Mouse (Mus musculus): ENCODE data around the gene Hhatl. TPM values are rescaled to one million over a fixed set of nuclear protein-coding genes. Genes with fewer than 3 reads are reported as not detected.

The Hhatl gene
- polyA plus RNA-seq, 1 experiment: 0.07 TPM

- Histone ChIP-seq H3K36me3 (ENCODE audit: control insufficient read depth, insufficient read depth) (peaks cover 42% of the 10 kb centered on the region), H3K79me2 (ENCODE audit: control insufficient read depth, insufficient read depth) (no peaks in the 10 kb centered on the region), H3ac (ENCODE audit: control insufficient read depth, insufficient read length, low read depth) (no peak overlapping the region), H3K4me3 (ENCODE audit: insufficient read depth, poor library complexity, severe bottlenecking) (no peak overlapping the region), H3K27me3 (ENCODE audit: control insufficient read depth, insufficient read depth, insufficient read length) (no peaks in the 10 kb centered on the region), H3K79me3 (ENCODE audit: low read depth) (no peaks in the 10 kb centered on the region)
- TF ChIP-seq USF1 (IDR thresholded peaks at IDR 0.05; ENCODE audit: low read depth) (no peak), FOSL1 (IDR thresholded peaks at IDR 0.05; ENCODE audit: insufficient read depth, low read length, poor library complexity, severe bottlenecking) (no peak), MYOD1 (IDR thresholded peaks at IDR 0.05; ENCODE audit: control insufficient read depth, insufficient read length, low read depth) (no peak), MYOG (IDR thresholded peaks at IDR 0.05; ENCODE audit: control insufficient read depth, extremely low read depth, insufficient read length) (no peak), MAX (IDR thresholded peaks at IDR 0.05) (no peak), CTCF (IDR thresholded peaks at IDR 0.05; ENCODE audit: control insufficient read depth, insufficient read depth, insufficient read length) (no peak), CEBPB (IDR thresholded peaks at IDR 0.05; ENCODE audit: low read depth) (no peak)
Observed at GRCm38 (mm10) chr9:121756785-121757184, 35.5 kb downstream of the Hhatl start.

- H3K36me3 ChIP-seq (ENCODE audit: control insufficient read depth, insufficient read depth): peaks cover 63% of the 10 kb centered on the region
- no peak for TF ChIP-seq MYOD1 (IDR thresholded peaks at IDR 0.05; ENCODE audit: control insufficient read depth, insufficient read length, low read depth)
- no peak for TF ChIP-seq USF1 (IDR thresholded peaks at IDR 0.05; ENCODE audit: low read depth)
- TF ChIP-seq FOSL1 (IDR thresholded peaks at IDR 0.05; ENCODE audit: insufficient read depth, low read length, poor library complexity, severe bottlenecking): no peak
- no peak for TF ChIP-seq MYOG (IDR thresholded peaks at IDR 0.05; ENCODE audit: control insufficient read depth, extremely low read depth, insufficient read length)
- no peak for TF ChIP-seq CEBPB (IDR thresholded peaks at IDR 0.05; ENCODE audit: low read depth)
- TF ChIP-seq CTCF (IDR thresholded peaks at IDR 0.05; ENCODE audit: control insufficient read depth, insufficient read depth, insufficient read length): no peak
- no peak for TF ChIP-seq MAX (IDR thresholded peaks at IDR 0.05)
- no peak overlapping the region for H3ac ChIP-seq (ENCODE audit: control insufficient read depth, insufficient read length, low read depth)
- no peaks in the 10 kb centered on the region for H3K79me2 ChIP-seq (ENCODE audit: control insufficient read depth, insufficient read depth)
- no peaks in the 10 kb centered on the region for H3K27me3 ChIP-seq (ENCODE audit: control insufficient read depth, insufficient read depth, insufficient read length)
- no peak overlapping the region for H3K4me3 ChIP-seq (ENCODE audit: insufficient read depth, poor library complexity, severe bottlenecking)
- no peaks in the 10 kb centered on the region for H3K79me3 ChIP-seq (ENCODE audit: low read depth)
Observed at GRCm38 (mm10) chr9:121754624-121755023, 37.7 kb downstream of the Hhatl start.

GRCm38 (mm10) chr9:121752774-121753173 is 39.5 kb downstream of the Hhatl start:
- Histone ChIP-seq H3ac (ENCODE audit: control insufficient read depth, insufficient read length, low read depth) (no peak overlapping the region), H3K79me2 (ENCODE audit: control insufficient read depth, insufficient read depth) (no peaks in the 10 kb centered on the region), H3K79me3 (ENCODE audit: low read depth) (no peaks in the 10 kb centered on the region), H3K36me3 (ENCODE audit: control insufficient read depth, insufficient read depth) (peaks cover 82% of the 10 kb centered on the region), H3K27me3 (ENCODE audit: control insufficient read depth, insufficient read depth, insufficient read length) (no peaks in the 10 kb centered on the region), H3K4me3 (ENCODE audit: insufficient read depth, poor library complexity, severe bottlenecking) (no peak overlapping the region)
- no peak for TF ChIP-seq CEBPB (IDR thresholded peaks at IDR 0.05; ENCODE audit: low read depth)
- no peak for TF ChIP-seq CTCF (IDR thresholded peaks at IDR 0.05; ENCODE audit: control insufficient read depth, insufficient read depth, insufficient read length)
- no peak for TF ChIP-seq MYOD1 (IDR thresholded peaks at IDR 0.05; ENCODE audit: control insufficient read depth, insufficient read length, low read depth)
- no peak for TF ChIP-seq FOSL1 (IDR thresholded peaks at IDR 0.05; ENCODE audit: insufficient read depth, low read length, poor library complexity, severe bottlenecking)
- no peak for TF ChIP-seq MAX (IDR thresholded peaks at IDR 0.05)
- TF ChIP-seq USF1 (IDR thresholded peaks at IDR 0.05; ENCODE audit: low read depth): no peak
- TF ChIP-seq MYOG (IDR thresholded peaks at IDR 0.05; ENCODE audit: control insufficient read depth, extremely low read depth, insufficient read length): no peak

- no peak overlapping the region for H3ac ChIP-seq (ENCODE audit: control insufficient read depth, insufficient read length, low read depth)
- no peaks in the 10 kb centered on the region for H3K27me3 ChIP-seq (ENCODE audit: control insufficient read depth, insufficient read depth, insufficient read length)
- TF ChIP-seq CEBPB (IDR thresholded peaks at IDR 0.05; ENCODE audit: low read depth) (no peak), FOSL1 (IDR thresholded peaks at IDR 0.05; ENCODE audit: insufficient read depth, low read length, poor library complexity, severe bottlenecking) (no peak), MYOG (IDR thresholded peaks at IDR 0.05; ENCODE audit: control insufficient read depth, extremely low read depth, insufficient read length) (no peak), CTCF (IDR thresholded peaks at IDR 0.05; ENCODE audit: control insufficient read depth, insufficient read depth, insufficient read length) (no peak), USF1 (IDR thresholded peaks at IDR 0.05; ENCODE audit: low read depth) (no peak), MAX (IDR thresholded peaks at IDR 0.05) (no peak), MYOD1 (IDR thresholded peaks at IDR 0.05; ENCODE audit: control insufficient read depth, insufficient read length, low read depth) (no peak)
- no peak overlapping the region for H3K4me3 ChIP-seq (ENCODE audit: insufficient read depth, poor library complexity, severe bottlenecking)
- H3K79me2 ChIP-seq (ENCODE audit: control insufficient read depth, insufficient read depth): peaks cover 7% of the 10 kb centered on the region
- no peaks in the 10 kb centered on the region for H3K79me3 ChIP-seq (ENCODE audit: low read depth)
- H3K36me3 ChIP-seq (ENCODE audit: control insufficient read depth, insufficient read depth): peaks cover 79% of the 10 kb centered on the region
Observed at GRCm38 (mm10) chr9:121744051-121744450, 48.3 kb downstream of the Hhatl start.

GRCm38 (mm10) chr9:121741168-121741567 is 51.1 kb downstream of the Hhatl start:
- Histone ChIP-seq H3K27me3 (ENCODE audit: control insufficient read depth, insufficient read depth, insufficient read length) (no peaks in the 10 kb centered on the region), H3K4me3 (ENCODE audit: insufficient read depth, poor library complexity, severe bottlenecking) (no peak overlapping the region), H3K79me2 (ENCODE audit: control insufficient read depth, insufficient read depth) (peaks cover 17% of the 10 kb centered on the region), H3K79me3 (ENCODE audit: low read depth) (no peaks in the 10 kb centered on the region), H3K36me3 (ENCODE audit: control insufficient read depth, insufficient read depth) (peaks cover 60% of the 10 kb centered on the region), H3ac (ENCODE audit: control insufficient read depth, insufficient read length, low read depth) (no peak overlapping the region)
- TF ChIP-seq CTCF (IDR thresholded peaks at IDR 0.05; ENCODE audit: control insufficient read depth, insufficient read depth, insufficient read length) (no peak), CEBPB (IDR thresholded peaks at IDR 0.05; ENCODE audit: low read depth) (no peak), MAX (IDR thresholded peaks at IDR 0.05) (no peak), FOSL1 (IDR thresholded peaks at IDR 0.05; ENCODE audit: insufficient read depth, low read length, poor library complexity, severe bottlenecking) (no peak), MYOD1 (IDR thresholded peaks at IDR 0.05; ENCODE audit: control insufficient read depth, insufficient read length, low read depth) (no peak), MYOG (IDR thresholded peaks at IDR 0.05; ENCODE audit: control insufficient read depth, extremely low read depth, insufficient read length) (no peak), USF1 (IDR thresholded peaks at IDR 0.05; ENCODE audit: low read depth) (no peak)

- H3K79me3 ChIP-seq (ENCODE audit: low read depth): peaks cover 1% of the 10 kb centered on the region
- H3ac ChIP-seq (ENCODE audit: control insufficient read depth, insufficient read length, low read depth): no peak overlapping the region
- TF ChIP-seq FOSL1 (IDR thresholded peaks at IDR 0.05; ENCODE audit: insufficient read depth, low read length, poor library complexity, severe bottlenecking) (no peak), MYOG (IDR thresholded peaks at IDR 0.05; ENCODE audit: control insufficient read depth, extremely low read depth, insufficient read length) (no peak), MYOD1 (IDR thresholded peaks at IDR 0.05; ENCODE audit: control insufficient read depth, insufficient read length, low read depth) (no peak), USF1 (IDR thresholded peaks at IDR 0.05; ENCODE audit: low read depth) (no peak), MAX (IDR thresholded peaks at IDR 0.05) (no peak), CTCF (IDR thresholded peaks at IDR 0.05; ENCODE audit: control insufficient read depth, insufficient read depth, insufficient read length) (no peak), CEBPB (IDR thresholded peaks at IDR 0.05; ENCODE audit: low read depth) (no peak)
- no peaks in the 10 kb centered on the region for H3K27me3 ChIP-seq (ENCODE audit: control insufficient read depth, insufficient read depth, insufficient read length)
- H3K79me2 ChIP-seq (ENCODE audit: control insufficient read depth, insufficient read depth): peaks cover 20% of the 10 kb centered on the region
- no peak overlapping the region for H3K4me3 ChIP-seq (ENCODE audit: insufficient read depth, poor library complexity, severe bottlenecking)
- peaks cover 55% of the 10 kb centered on the region for H3K36me3 ChIP-seq (ENCODE audit: control insufficient read depth, insufficient read depth)
Observed at GRCm38 (mm10) chr9:121740490-121740889, 51.8 kb downstream of the Hhatl start.

All from C2C12 (cell line).